Mouse (Mus musculus) intestine, embryonic 14.5 days (tissue): ENCODE data around the gene Tmem74b. TPM values are rescaled to one million over a fixed set of nuclear protein-coding genes. Genes with fewer than 3 reads are reported as not detected.

Experiments used
- ATAC-seq: fragments of 200-750 bp; cut with Nextera tagmentation; replicated peaks from 2 replicates; pipeline ENCODE4 v1.8.0; 2017; ENCODE audit warnings: low read depth, moderate number of reproducible peaks, moderate TSS enrichment, moderate library complexity; ENCODE audit not compliant: low FRiP score, low TSS enrichment
- DNase-seq: peaks from one replicate; pipeline ENCODE4 v3.0.0-alpha.2; 2018; ENCODE audit warnings: low spot score
- H3K27ac ChIP-seq: fragments of 300-500 bp; sonication (generic); 2 replicates; pipeline ENCODE4 v1.5.1; 2014; ENCODE audit warnings: low read depth, mild to moderate bottlenecking, control low read depth
- H3K27me3 ChIP-seq: fragments of 300-500 bp; sonication (generic); replicated peaks from 2 replicates; pipeline ENCODE4 v1.6.1; 2014; ENCODE audit warnings: low read length, control low read depth; ENCODE audit not compliant: control insufficient read depth, insufficient read depth
- H3K36me3 ChIP-seq: fragments of 300-500 bp; sonication (generic); 2 replicates; pipeline ENCODE4 v1.6.1; 2014; ENCODE audit warnings: low read length, control low read depth; ENCODE audit not compliant: control insufficient read depth, insufficient read depth
- H3K4me1 ChIP-seq: fragments of 300-500 bp; sonication (generic); replicated peaks from 2 replicates; pipeline ENCODE4 v1.6.1; 2014; ENCODE audit warnings: low read length, control low read depth, mixed read lengths; ENCODE audit not compliant: control insufficient read depth, insufficient read depth
- H3K4me2 ChIP-seq: fragments of 300-500 bp; sonication (generic); 2 replicates; pipeline ENCODE4 v1.6.1; 2014; ENCODE audit warnings: low read length
- H3K4me3 ChIP-seq: fragments of 300-500 bp; sonication (generic); 2 replicates; pipeline ENCODE4 v1.5.1; 2014; ENCODE audit warnings: low read depth, low read length, control low read depth, mixed read lengths
- H3K9ac ChIP-seq: fragments of 300-500 bp; sonication (generic); 2 replicates; pipeline ENCODE4 v1.6.1; 2014; ENCODE audit warnings: mild to moderate bottlenecking, low read length
- H3K9me3 ChIP-seq: fragments of 300-500 bp; sonication (generic); 2 replicates; pipeline ENCODE4 v1.6.1; 2016; ENCODE audit warnings: low read length, control low read depth; ENCODE audit not compliant: control insufficient read depth
- WGBS: fragments of 180-500 bp; shearing (Covaris S2); extraction: QIAGEN DNeasy Blood & Tissue Kit; methylation state at CpG from one replicate; pipeline ENCODE4 v1.1.7; 2014; 5-methylcytosine and 5-hydroxymethylcytosine counted together
- polyA plus RNA-seq: library from polyadenylated mRNA; unstranded; fragments of >200 nt; fragmentation: Nextera tagmentation; extraction: Ambion mirVana; gene quantifications from 2 replicates; pipeline ENCODE4 v1.2.1, GENCODE M21; 2014

Tmem74b gene
- polyA plus RNA-seq, 1 experiment from 2014 or later, result 2.3 TPM

GRCm38 (mm10) chr2:151738460-151738859 lies 36.7 kb downstream of the Tmem74b start:
- ATAC-seq, result no peak
- Histone ChIP-seq H3K4me2 (no peak overlapping the region), H3K9me3 (no peaks in the 10 kb centered on the region), H3K36me3 (peaks cover 21% of the 10 kb centered on the region), H3K4me1 (peaks cover 14% of the 10 kb centered on the region), H3K4me3 (no peak overlapping the region), H3K9ac (no peak overlapping the region), H3K27ac (no peak overlapping the region), H3K27me3 (no peaks in the 10 kb centered on the region)
- no peak for DNase-seq
- 85% methylated on average over 4 of the region's 4 CpGs for WGBS

DNA sequence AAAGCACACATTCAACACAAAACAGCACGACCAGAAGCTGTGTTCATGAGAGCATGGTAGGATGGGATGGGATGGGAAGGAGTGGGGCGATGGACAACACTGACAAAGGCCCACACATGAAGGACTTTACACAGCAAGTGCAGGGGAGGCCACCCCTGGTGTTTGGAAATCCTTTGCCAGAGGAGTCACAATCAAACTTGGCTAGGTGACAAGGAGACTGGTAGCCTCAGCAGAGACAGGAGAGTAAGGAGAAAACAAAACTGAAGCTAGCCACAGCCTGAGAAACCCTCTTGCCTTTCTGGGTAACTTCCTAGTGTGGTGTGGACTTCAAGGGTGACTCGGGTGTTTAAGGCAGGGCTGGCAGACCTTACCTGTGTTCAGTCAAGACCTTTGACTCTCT lies 37.3 kb downstream of the Tmem74b start:
- Histone ChIP-seq H3K4me3 (no peak overlapping the region), H3K9me3 (no peaks in the 10 kb centered on the region), H3K9ac (no peak overlapping the region), H3K27ac (no peak overlapping the region), H3K4me2 (no peak overlapping the region), H3K27me3 (no peaks in the 10 kb centered on the region), H3K36me3 (peaks cover 15% of the 10 kb centered on the region), H3K4me1 (peaks cover 14% of the 10 kb centered on the region)
- ATAC-seq (no peak), DNase-seq (no peak)
- WGBS, result 92% methylated on average over 3 of the region's 3 CpGs

GRCm38 (mm10) chr2:151739505-151739904 lies 37.7 kb downstream of the Tmem74b start:
- no peak overlapping the region for H3K9ac ChIP-seq
- WGBS, result 88% methylated on average over 7 of the region's 7 CpGs
- no peak for DNase-seq
- H3K4me3 ChIP-seq, result no peak overlapping the region
- ATAC-seq, result no peak
- H3K4me2 ChIP-seq, result peak overlapping the region; percentile 52
- H3K36me3 ChIP-seq, result peaks cover 10% of the 10 kb centered on the region
- no peaks in the 10 kb centered on the region for H3K27me3 ChIP-seq
- peaks cover 14% of the 10 kb centered on the region for H3K4me1 ChIP-seq
- H3K27ac ChIP-seq, result no peak overlapping the region
- H3K9me3 ChIP-seq, result no peaks in the 10 kb centered on the region

- Histone ChIP-seq H3K4me3 (peak overlapping the region; percentile 95), H3K27ac (peak overlapping the region; percentile 57; the same call in 1 of the 2 replicates), H3K9ac (peak overlapping the region; percentile 81), H3K4me1 (peaks cover 14% of the 10 kb centered on the region), H3K9me3 (no peaks in the 10 kb centered on the region), H3K4me2 (peak overlapping the region; percentile 52), H3K27me3 (0 out of 2 replicates have a peak, but pooled peaks cover 3% of the 10 kb centered on the region), H3K36me3 (no peaks in the 10 kb centered on the region)
- DNase-seq (peak; percentile 90), ATAC-seq (peak; percentile 87)
- WGBS, result under 1% methylated on average over 61 of the region's 61 CpGs
Measured at GRCm38 (mm10) chr2:151740741-151741526, 39.1 kb downstream of the Tmem74b start.

DNA sequence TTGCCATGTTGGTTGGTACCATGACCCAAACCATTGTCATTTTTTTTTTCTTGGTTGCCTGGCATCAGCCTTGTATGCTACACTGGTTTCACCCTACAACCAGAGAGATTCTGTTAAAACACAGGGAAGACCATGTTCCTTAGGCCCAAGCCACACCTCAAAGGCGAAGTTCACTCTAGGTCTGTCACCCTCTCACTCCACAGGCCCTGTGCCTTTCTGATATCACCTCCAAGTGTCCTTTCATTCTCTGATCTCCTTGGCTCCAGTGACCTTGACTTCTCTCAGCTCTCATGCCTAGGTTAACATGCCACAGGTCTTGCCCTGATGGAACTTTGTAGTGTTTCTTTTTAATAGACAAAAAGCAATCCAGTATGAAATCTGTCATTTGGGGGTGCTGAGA lies 40.3 kb downstream of the Tmem74b start:
- 82% methylated on average over 1 of the region's 1 CpGs for WGBS
- Histone ChIP-seq H3K9me3 (no peaks in the 10 kb centered on the region), H3K4me3 (no peak overlapping the region), H3K36me3 (no peaks in the 10 kb centered on the region), H3K4me1 (peaks cover 14% of the 10 kb centered on the region), H3K27me3 (0 out of 2 replicates have a peak, but pooled peaks cover 5% of the 10 kb centered on the region), H3K9ac (no peak overlapping the region), H3K27ac (no peak overlapping the region), H3K4me2 (no peak overlapping the region)
- no peak for ATAC-seq
- no peak for DNase-seq

- Histone ChIP-seq H3K9ac (no peak overlapping the region), H3K4me3 (no peak overlapping the region), H3K9me3 (no peaks in the 10 kb centered on the region), H3K4me2 (no peak overlapping the region), H3K36me3 (no peaks in the 10 kb centered on the region), H3K27ac (no peak overlapping the region), H3K27me3 (0 out of 2 replicates have a peak, but pooled peaks cover 12% of the 10 kb centered on the region), H3K4me1 (peaks cover 14% of the 10 kb centered on the region)
- DNase-seq, result no peak
- 62% methylated on average over 6 of the region's 6 CpGs for WGBS
- ATAC-seq, result no peak
Measured at GRCm38 (mm10) chr2:151742850-151743679, 41.3 kb downstream of the Tmem74b start.

- ATAC-seq, result no peak
- no peak for DNase-seq
- Histone ChIP-seq H3K4me3 (no peak within 1 kb of the TSS), H3K9me3 (no peaks in the 10 kb centered on the region), H3K27me3 (0 out of 2 replicates have a peak, but pooled peaks cover 12% of the 10 kb centered on the region), H3K36me3 (no peaks in the 10 kb centered on the region), H3K4me2 (no peak within 1 kb of the TSS), H3K9ac (no peak within 1 kb of the TSS), H3K4me1 (peaks cover 14% of the 10 kb centered on the region), H3K27ac (no peak within 1 kb of the TSS)
Measured at GRCm38 (mm10) chr2:151743845-151744244, 42.0 kb downstream of the Tmem74b start, which contains the start of gene Psmf1. Gene Psmf1 (minus strand): TSS chr2:151744186.

DNA sequence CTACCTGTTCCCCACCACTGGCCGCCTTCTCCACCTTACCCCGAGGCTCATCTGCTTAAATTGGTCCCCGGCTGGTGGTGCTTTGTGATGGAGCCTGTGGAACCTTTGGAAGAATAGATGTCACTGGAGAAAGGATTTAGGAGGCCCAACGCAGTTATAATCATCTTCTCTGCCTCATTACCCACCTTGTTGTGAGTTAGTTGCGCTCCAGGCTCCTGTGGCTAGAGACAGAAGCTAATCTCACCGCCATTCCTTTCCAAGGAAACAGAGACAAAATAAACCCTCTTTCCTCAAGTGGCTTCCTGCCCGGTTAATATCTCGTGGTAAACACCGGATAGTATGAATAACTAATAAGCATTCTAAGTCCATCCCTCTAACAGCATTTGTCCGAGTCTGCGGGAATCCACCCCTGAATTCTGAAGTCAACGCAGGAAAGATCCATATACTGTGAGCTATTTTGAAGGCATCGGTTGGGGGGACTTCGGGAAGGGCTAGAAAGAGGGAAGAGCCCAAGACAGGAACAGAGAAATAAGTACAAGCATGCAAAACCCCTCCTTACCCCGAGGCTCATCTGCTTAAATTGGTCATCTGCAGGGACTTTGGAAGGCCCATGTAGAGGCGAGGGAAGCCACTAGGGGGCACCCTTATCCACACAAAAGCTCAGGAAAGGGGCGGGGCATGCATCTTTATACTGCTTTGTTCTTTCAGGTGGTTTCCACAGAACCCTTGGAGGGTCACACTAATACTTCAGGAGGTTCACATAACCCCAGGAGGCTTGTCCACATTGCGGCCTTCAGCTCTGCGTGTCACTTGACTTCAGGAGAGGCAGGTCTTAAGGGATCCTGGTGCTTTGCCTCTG lies 46.3 kb downstream of the Tmem74b start:
- H3K4me3 ChIP-seq, result no peak overlapping the region
- ATAC-seq (0 out of 2 replicates have a peak, but pooled peaks have one; percentile 50), DNase-seq (peak; percentile 94)
- H3K4me1 ChIP-seq, result no peaks in the 10 kb centered on the region
- H3K27me3 ChIP-seq, result 0 out of 2 replicates have a peak, but pooled peaks cover 12% of the 10 kb centered on the region
- no peak overlapping the region for H3K9ac ChIP-seq
- no peaks in the 10 kb centered on the region for H3K36me3 ChIP-seq
- H3K4me2 ChIP-seq, result no peak overlapping the region
- H3K27ac ChIP-seq, result no peak overlapping the region
- no peaks in the 10 kb centered on the region for H3K9me3 ChIP-seq
- WGBS, result 36% methylated on average over 19 of the region's 19 CpGs
